Mouse (Mus musculus): Measurements from ENCODE around the gene Thpo. TPM values are rescaled to one million over a fixed set of nuclear protein-coding genes. Genes with fewer than 3 reads are reported as not detected.

Gene Thpo
- 1.6 and 3.2 TPM in 2 replicates for total RNA-seq (2021)
- long read RNA-seq, partial matches to known transcripts, result 2 of 10 reads
- long read RNA-seq, other reads (novel, unspliced or antisense), result 5 of 10 reads

DNA sequence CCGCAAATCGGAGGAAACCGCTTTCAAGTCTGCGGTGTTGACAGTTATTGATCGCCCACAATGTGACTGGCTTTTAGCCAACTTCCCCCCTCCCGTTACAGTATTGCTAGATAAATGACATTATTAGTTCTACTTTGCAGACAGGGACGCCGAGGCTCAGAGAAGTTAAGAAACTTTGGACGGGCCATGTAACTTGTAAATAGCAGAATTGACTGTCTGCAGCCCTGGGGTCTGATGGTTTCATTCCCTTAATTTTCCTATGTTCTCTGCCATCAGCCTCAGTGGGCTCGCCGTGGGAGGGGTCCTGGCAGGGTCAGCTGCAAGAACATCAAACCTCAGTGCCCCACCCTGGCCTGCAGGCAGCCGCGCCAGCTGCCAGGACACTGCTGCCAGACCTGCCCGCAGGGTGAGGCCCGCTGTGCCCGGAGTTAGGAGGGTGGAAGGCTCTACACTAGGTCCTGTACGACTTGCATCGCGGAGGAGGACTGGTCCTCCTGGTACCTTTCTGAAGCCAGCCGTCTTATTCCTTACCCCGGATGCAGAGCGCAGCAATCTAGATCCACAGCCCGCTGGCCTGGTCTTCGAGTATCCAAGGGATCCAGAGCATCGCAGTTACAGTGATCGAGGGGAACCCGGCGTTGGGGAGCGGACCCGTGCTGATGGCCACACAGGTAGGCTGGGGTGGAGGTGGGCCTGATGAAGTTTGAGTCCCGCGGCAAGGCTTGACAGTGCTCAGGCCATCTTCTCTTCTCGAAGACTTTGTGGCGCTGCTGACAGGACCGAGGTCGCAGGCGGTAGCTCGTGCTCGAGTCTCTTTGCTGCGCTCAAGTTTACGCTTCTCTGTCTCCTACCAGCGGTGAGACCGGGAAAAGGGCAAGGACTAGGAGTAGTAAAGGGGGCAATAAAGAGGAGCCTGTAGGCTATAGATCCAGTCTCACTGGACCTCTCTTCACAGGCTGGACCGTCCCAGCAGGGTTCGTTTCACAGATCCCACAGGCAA is at the start of gene Thpo:
Thpo (minus strand) TSS at position 781 of the 1,000 bp plus-strand sequence.
- DNase-seq, result no peak

DNA sequence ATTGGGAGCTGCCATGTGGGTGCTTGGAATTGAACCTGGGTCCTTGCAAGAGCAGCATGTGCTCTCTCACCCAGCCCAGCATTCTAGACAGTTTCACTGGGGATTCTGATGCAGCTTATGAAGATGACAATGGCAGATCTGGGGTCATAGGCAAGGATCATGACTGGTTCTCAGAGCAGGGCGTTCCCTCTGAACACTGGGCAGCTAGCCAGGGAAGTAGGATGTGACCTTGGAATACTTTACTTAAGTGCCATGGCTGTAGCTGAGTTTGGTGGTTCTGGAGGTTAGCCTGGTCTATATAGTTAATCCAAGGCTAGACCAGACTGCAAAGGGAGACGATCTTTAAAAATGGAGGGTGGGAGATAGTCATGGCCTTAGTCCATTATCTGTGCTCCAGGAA is 49.6 kb upstream of the Thpo start:
- no peak for DNase-seq

- DNase-seq, result no peak
Observed at GRCm38 (mm10) chr16:20781101-20781630, 46.9 kb upstream of the Thpo start.

DNA sequence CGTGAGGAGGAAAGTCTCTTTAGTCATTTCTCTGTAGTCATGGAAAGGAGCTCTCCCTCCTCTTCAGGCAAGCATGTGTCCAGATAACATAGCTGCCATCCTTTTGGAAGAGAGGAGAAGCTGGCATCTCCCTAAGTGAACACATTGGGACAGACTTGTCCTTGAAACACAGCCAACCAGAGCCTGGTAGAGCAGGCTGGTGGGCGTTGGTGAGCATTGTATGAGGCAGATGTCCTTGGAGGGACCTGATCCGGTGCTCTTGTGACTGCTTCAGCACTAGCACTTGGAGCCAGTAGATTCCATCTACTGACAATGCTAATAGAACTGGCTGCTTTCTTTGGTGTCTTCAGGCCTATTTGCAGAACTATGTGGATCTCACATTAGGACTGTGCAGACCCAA is 45.5 kb upstream of the Thpo start:
- peak; percentile 25 for DNase-seq

- DNase-seq, result no peak
Observed at GRCm38 (mm10) chr16:20775021-20775420, 40.7 kb upstream of the Thpo start.

DNA sequence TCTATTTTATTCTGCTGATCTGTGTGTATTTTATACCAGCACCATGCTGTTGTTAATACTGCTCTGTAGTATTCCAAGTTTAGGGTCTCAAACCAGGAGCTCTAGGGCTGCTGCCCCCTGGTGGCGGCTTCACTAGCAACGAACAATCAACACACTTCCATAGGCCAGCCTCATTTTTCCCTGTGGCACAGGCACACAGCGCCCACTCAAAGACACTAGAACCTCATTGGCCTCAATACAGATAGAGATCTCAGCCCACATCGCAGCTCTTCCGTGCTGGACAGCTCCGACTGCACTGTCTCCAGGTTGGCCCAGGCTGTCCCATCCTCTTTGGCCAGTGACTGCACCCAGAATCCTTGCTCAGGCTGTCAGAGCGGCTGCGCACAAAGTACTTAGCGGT is 30.9 kb upstream of the Thpo start:
- DNase-seq, result peak; percentile 62

DNA sequence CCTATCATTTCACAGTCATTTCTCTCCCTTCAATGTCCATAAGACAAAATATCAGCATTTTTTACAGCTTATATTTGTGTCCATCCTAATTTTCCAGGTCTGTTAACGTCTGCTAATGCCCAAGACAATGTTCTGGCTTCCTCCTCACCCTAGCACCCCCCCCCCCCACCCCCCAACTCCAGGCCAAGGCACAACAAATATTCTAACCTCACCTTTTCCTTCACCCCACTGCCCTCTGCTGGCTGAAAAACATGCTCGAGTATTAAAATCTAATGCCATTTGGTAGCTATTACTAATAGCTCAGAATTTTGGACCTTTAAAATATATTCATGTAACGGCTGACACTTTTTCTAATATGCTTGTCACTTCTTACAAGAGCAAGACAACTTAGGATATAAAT is 27.4 kb upstream of the Thpo start:
- DNase-seq, result peak; percentile 53

- no peak for DNase-seq
Observed at GRCm38 (mm10) chr16:20757385-20757784, 23.1 kb upstream of the Thpo start.

DNA sequence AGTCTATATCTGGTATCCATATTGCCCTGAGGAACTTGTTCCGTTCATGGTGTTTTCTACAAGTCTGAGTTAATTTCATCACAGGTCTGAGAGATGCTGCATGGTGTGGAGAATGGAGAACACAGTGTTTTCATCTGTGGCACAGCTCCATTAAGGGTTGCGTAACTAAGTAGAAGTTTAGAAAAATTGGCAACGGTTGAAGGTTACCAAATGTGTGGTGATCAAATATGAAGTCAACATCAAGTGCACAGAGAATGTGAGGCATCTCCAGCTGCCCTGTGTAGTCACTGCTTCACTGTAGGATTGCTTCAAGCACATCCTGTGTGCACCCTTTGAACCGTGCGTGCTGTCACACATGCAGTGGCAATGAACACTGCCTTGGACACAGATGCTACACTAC is 21.7 kb upstream of the Thpo start:
- DNase-seq, result no peak

DNA sequence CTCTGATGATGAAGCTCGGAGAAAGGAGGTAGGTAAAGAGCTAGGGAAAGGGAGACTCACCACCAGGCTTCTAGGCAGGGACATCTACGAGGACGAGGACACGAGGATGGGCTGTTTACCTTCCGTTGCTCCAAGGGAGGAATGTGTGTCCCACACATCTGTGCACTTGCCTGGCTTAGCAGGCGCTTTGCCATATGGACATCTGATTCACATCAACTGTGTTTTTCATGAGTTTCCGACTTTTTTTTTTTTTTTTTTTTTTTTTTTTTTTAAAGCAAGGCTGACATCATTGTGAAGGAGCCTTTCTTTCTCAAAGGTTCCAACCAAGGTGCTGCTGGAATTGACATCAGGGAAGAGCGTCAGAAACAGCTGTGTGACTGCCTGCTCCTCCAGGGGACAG is 16.2 kb upstream of the Thpo start:
- DNase-seq, result no peak

DNA sequence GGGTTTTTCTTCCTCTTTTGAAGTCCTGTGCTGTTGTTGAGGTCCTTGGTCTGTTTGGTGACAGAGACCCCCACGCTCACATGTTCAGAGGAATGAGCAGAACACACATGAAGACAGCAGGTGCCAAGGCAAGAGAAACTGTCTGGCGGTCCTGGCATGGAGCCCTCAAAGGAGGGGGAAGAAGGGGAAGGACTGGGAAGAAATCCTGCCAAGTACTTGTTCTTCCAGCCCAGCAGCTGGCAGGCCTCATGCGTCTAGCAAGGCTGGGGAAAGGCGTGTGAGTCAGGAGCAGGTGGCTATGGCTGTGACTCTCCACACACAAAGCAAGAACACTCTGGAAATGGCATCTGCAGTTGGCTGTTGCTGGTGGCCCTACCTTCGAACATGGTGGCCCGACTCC is 12.3 kb upstream of the Thpo start:
- peak; percentile 65 for DNase-seq

- no peak for DNase-seq
Observed at GRCm38 (mm10) chr16:20739845-20740244, 5.5 kb upstream of the Thpo start.

- no peak for DNase-seq
Observed at GRCm38 (mm10) chr16:20736823-20737222, 2.5 kb upstream of the Thpo start.

DNA sequence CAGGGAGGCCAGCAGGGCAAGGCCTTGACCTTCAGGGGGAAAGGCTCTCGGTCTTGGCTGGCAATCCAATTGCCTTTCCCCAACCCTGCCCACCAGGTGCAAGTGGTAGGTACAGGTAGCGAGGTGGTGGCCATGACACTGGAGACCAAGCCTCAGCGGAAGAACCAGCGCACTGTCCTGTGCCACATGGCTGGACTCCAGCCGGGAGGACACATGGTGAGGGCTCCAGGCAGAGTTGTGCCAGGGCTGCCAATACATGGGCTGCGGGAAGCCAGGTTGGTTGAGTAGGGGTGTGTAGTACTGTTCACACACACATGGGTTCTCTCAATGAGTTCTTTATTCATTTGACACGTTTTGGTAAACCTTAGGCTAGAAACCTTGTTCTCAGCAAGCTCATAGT is 1.9 kb upstream of the Thpo start:
- no peak for DNase-seq

- DNase-seq, result no peak
Observed at GRCm38 (mm10) chr16:20735651-20736050, 1.3 kb upstream of the Thpo start.

- peak; percentile 78 for DNase-seq
Observed at GRCm38 (mm10) chr16:20732925-20733730, 1.2 kb downstream of the Thpo start, which contains the start of gene Chrd. Chrd (plus strand) TSS chr16:20733127.

- no peak for DNase-seq
Observed at GRCm38 (mm10) chr16:20732251-20732924, 1.9 kb downstream of the Thpo start.

DNA sequence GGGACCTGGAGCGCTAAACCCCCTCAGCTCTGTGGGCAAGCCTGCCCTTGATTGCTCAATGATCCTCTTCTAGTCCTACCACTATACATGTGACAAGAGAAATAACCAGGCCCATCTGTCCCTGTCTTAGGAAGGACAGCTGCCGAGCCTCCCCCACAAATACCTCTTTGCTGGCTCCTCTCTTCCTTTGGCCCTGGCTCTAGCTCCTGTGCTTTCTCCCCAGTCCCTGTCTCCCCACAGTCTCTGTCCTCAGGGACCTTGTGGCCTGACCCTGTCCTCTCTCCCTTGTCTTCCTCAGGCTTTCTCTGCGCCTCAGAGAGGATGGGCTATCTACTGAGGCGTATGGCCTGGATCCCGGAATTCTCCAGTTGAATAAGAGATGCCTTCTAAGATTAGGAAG is 2.6 kb downstream of the Thpo start:
- DNase-seq, result no peak

GRCm38 (mm10) chr16:20730293-20730711 is 4.0 kb downstream of the Thpo start:
- DNase-seq, result no peak

DNA sequence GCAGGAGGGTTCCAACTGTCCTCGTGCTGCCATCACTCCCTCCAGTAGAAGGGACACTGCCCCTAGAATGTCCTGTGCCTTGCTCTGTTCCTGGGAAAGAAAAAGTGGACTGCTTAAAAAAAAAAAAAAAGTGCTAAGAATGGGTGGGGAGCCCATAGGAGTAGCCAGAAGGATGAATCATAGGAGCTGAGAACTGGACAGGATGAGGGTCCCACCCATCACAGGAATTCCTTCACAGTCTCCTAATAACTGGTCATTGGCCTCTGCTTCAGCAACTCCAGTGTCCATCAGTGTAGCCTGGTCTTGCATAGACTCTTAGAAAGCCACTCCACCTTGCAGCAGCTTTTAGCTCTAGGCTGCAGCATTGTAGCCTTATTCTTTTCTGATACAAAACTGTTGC is 7.9 kb downstream of the Thpo start:
- no peak for DNase-seq

GRCm38 (mm10) chr16:20725750-20726149 is 8.6 kb downstream of the Thpo start:
- no peak for DNase-seq

- DNase-seq, result no peak
Observed at GRCm38 (mm10) chr16:20725321-20725720, 9.0 kb downstream of the Thpo start.

All from adrenal gland, postnatal 25 days (tissue).